Mouse (Mus musculus): Measurements from ENCODE around the gene Syt2. TPM values are rescaled to one million over a fixed set of nuclear protein-coding genes. Genes with fewer than 3 reads are reported as not detected.

Syt2 gene
- under 1 TPM in 1 of 4 experiments, not detected in 3; 0.02 TPM for total RNA-seq (2022)

DNA sequence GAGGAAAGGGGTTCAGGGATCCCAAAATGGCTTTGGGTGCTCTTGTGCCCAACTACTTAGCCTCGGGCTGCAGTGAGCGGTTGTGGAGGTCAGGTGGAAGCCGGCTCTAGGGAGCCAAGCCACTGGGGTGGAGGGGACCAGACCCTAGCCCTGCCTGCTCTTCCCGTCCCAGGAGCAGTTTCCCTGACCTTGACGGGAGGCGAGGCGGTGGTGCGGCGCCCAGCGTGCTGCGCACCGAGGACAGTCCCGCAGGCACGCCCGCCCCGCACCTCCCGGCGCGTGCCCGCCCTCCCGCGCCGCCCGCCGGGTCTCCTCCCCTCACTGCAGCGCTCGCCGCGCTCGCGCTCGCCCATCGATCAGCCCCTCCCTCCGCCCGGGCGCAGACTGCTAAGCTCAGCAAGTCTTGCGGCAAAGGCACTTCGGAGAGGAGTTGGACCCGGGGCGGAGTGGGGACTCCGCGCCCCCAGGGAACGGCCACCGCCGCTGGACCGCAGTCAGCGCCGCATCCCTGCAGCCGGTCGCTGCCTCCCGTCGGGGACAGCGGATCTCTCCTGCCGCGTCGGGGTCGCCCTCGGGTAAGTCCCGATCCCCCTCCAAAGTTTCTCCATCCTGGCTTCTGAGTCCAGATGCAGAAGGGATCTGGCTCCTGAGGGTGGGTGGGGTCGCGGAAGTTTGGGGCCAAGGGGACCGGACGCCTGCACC is at the start of gene Syt2:
Gene Syt2 (plus strand): TSS at position 417 of the 702 bp plus-strand sequence.
- no peak for DNase-seq (ENCODE audit: low spot score in 2 of 2)

GRCm38 (mm10) chr1:134597339-134598054 is 49.0 kb upstream of the Syt2 start:
- no peak for DNase-seq (ENCODE audit: low spot score in 2 of 2)

- DNase-seq (ENCODE audit: low spot score in 2 of 2) = no peak
Measured at GRCm38 (mm10) chr1:134604086-134604485, 42.4 kb upstream of the Syt2 start.

DNA sequence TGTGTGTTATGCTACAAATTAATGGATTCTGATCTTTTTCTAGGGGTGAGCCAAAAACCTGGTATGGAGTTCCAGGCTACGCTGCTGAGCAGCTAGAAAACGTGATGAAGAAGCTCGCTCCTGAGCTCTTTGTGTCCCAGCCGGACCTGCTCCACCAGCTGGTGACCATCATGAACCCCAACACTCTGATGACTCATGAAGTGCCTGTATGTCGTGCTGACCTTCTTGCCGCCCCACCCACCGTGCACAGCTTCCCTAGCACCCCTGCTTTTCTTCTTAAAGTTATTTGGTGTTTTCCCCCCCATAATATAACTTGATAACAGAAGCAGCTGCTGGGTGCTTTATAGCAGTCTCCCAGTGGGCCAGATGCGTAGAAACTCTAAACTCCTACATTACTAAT is 40.8 kb upstream of the Syt2 start:
- DNase-seq (ENCODE audit: low spot score in 2 of 2) = no peak

DNA sequence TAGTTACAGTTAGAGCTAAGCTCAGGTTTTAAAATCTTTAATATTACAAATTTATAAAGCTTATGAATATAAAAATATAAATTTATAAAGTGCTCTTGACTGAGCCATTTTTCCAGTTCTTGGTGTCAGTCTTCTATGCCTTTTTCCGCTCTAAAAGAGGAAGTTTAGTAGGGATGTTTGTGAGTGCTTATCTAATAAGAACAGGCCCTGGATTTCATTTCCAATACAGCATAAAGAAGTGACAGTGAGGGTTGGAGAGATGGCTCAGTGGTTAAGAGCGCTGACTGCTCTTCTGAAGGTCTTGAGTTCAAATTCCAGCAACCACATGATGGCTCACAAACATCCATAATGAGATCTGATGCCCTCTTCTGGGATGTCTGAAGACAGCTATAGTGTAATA is 40.1 kb upstream of the Syt2 start:
- no peak for DNase-seq (ENCODE audit: low spot score in 2 of 2)

- DNase-seq (ENCODE audit: low spot score in 2 of 2) = no peak
Measured at GRCm38 (mm10) chr1:134607279-134607678, 39.2 kb upstream of the Syt2 start.

- DNase-seq (ENCODE audit: low spot score in 2 of 2) = no peak
Measured at GRCm38 (mm10) chr1:134609172-134609571, 37.3 kb upstream of the Syt2 start.

DNA sequence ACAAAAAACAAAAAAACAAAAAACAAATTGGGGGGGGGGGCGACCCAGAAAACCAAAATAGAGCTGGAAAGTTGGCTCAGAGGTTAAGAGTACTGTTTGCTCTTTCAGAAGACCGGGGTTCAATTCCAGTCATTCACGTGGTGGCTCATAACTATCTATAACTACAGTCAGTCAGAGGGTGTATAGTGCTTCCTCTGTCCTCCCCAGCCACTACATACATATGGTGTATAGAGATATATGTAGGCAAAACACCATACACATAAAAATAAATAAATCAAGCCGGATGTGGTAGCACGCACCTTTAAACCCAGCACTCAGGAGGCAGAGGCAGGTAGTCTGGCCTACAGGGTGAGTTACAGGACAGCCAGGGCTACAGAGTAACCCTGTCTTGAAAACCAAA is 31.9 kb upstream of the Syt2 start:
- DNase-seq (ENCODE audit: low spot score in 2 of 2) = no peak

DNA sequence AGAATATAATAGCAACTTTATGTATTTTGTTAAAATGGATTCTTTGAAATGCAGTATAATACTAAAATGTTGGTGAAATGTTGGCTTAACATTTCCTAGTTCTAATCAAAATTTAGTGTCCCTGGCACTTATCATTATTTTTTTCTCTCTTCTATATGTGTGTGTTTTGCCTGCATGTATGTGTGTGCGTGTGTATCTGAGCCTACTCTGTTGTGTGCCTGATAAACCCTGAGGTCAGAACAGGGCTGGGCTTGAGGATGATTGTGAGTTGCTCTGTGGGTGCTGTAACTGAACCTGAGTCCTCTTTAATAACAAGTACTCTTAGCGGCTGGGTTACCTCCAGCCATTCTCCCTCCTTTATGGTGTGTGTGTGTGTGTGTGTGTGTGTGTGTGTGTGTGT is 31.5 kb upstream of the Syt2 start:
- DNase-seq (ENCODE audit: low spot score in 2 of 2) = no peak

DNA sequence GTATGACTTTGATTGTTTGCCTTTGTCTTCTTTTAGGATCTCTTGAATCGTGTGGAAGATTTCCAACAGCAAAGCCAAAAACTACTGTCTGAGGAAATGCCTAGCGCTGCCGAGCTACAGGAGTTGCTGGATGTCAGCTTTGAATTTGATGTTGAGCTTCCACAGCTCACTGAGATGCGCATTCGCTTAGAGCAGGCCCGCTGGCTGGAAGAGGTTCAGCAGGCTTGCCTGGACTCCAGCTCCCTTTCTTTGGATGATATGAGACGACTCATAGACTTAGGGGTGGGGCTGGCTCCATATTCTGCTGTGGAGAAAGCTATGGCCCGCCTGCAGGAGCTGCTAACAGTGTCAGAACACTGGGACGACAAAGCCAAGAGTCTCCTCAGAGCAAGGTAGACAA is 28.8 kb upstream of the Syt2 start:
- DNase-seq (ENCODE audit: low spot score in 2 of 2) = no peak

GRCm38 (mm10) chr1:134625325-134625724 is 21.2 kb upstream of the Syt2 start:
- DNase-seq (ENCODE audit: low spot score in 2 of 2) = no peak

DNA sequence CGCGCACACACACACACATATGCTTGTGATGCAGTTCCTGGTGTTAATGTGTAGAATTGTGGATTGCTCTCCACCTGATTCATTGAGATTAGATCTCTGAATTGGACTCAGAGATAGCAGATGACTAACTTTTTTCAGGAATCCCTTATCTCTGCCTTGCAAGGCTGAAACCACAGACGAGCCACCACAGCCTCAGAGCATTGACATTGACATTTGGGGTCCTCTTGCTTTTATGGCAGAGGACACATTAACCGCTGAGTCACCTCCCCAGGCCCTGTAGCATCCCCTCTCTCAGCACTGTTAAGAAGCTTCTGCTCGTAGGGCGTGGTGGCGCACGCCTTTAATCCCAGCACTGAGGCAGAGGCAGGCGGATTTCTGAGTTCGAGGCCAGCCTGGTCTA is 17.0 kb upstream of the Syt2 start:
- no peak for DNase-seq (ENCODE audit: low spot score in 2 of 2)

GRCm38 (mm10) chr1:134634296-134634695 is 12.2 kb upstream of the Syt2 start:
- DNase-seq (ENCODE audit: low spot score in 2 of 2) = no peak

- no peak for DNase-seq (ENCODE audit: low spot score in 2 of 2)
Measured at GRCm38 (mm10) chr1:134636245-134636644, 10.2 kb upstream of the Syt2 start.

DNA sequence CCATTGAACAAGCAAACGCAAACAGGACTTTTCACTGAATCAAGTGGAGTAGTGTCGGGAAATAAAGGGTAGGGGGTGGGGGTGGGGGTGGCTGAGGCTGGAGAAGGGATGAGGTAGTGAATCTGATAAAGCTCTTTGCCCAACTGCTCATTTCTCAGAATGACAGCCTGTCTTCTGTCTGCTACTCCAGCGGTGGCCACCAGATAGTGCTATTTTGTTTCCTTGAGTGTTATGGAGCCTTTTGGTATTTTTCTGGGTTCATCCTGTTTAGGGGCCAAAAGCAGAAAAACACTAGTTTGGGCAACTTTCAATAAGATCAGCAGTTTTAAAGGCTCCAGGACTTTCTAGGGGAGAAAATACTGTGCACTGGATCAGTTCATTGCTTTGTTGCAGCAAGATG is 9.8 kb upstream of the Syt2 start:
- no peak for DNase-seq (ENCODE audit: low spot score in 2 of 2)

DNA sequence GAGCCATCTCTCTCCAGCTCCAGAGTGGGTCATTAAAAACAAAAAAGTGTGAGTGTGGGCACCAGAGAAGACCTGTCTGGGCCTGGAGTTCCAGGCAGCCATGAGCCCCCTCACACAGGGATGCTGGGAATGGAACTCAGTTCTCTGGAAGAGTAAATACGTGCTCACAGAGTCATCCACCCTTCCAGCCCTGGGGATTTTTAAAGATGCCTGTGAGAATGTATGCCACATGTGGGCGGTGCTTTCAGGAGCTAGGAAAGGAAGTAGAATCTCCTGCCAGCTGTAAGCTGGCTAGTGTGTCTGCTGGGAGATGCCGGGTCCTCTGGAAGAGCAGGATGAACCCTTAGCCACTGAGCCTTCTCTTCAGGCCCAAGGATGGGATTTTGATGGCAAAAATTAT is 8.4 kb upstream of the Syt2 start:
- DNase-seq (ENCODE audit: low spot score in 2 of 2) = no peak

DNA sequence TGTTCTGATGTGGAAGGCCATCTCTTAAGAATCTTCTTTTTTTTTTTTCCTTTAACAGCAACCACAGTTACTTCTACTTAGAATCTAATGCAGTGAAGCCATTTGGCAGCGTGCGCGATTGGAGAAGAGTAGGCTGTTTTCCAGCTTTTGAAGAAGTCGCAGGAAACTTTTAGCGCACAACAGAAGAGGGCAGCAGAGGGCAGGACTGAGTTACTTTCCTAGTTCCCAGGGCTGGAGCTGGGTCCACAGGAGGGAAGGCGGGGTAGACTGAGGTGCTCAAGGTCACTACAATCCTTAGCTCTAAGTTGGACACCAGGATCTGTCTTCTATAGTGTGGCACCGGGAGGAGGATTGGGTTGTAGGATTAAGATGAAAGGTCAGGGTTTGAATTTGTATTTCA is 8.0 kb upstream of the Syt2 start:
- DNase-seq (ENCODE audit: low spot score in 2 of 2) = no peak

DNA sequence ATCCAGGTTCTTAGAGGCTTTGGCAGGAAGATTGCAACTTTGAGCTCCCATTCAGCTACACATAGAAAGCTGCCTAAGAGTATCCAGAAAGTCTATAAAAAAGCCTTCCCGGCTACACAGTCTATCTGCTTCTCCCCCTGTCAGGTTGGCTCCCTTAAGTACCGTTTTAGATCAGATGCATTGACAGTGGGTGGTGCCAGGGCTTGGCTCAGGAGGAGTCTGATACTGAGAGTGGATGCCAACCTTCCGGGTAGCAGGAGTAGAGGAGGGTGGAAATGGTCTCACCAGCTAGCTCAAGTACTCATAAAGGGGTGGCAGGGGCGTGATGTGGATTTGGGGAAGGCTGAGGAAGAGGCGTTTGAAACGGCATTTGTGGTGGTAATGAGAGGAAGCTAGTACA is 7.0 kb upstream of the Syt2 start:
- DNase-seq (ENCODE audit: low spot score in 2 of 2) = no peak

- DNase-seq (ENCODE audit: low spot score in 2 of 2) = no peak
Measured at GRCm38 (mm10) chr1:134641507-134641906, 5.0 kb upstream of the Syt2 start.

GRCm38 (mm10) chr1:134643702-134644101 is 2.8 kb upstream of the Syt2 start:
- no peak for DNase-seq (ENCODE audit: low spot score in 2 of 2)

DNA sequence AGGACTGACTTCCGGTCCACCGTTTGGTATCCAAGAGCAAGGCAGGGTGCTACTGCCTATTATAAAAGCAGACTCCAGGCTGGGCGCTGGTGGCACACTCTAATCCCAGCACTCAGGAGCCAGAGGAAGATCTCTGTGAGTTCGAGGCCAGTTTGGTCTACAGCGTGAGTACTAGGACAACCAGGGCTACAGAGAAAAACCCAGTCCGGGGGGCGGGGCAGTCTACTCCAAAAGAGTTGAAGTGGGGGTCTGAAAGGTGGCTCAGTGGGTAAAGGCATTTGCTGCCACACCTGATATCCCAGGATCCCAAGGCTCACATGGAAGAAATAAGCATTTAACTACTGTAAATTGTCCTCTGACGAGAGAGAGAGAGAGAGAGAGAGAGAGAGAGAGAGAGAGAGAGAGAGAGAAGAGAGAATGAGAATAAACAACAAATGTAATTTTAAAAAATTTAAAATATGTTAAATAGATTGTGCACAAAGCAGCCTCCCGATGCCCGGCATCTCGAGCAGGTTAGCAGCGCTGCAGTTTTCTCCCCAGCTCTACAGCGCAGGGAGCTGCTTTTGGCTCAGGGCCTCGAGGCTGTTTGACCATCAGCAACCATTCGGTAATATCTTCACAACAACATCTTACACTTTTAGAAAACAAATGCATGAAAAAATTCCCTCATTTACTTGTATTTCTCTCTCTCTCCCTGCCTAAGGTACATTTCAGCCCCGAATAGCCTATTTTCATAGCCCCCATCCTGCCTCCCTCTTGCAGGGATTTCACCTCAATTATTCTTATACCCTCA is 873 bp upstream of the Syt2 start:
- DNase-seq (ENCODE audit: low spot score in 2 of 2) = no peak

DNA sequence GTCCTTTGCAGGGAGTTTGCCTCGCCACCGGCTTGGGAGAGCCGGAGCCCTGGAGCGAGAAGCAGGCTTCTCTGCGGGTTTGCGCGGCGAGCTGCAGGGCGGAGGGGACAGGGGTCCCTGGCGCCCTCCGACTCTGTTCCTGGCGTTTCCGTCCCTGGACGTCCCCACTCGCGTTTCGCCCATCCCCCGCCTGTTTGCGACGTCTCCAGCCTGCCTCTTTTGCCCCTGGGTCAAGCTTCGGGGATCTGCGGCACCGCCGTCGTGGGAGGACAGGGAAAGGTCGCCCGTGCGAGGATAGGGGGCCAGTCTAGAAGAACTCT is 446 bp downstream of the Syt2 start:
- no peak for DNase-seq (ENCODE audit: low spot score in 2 of 2)

DNA sequence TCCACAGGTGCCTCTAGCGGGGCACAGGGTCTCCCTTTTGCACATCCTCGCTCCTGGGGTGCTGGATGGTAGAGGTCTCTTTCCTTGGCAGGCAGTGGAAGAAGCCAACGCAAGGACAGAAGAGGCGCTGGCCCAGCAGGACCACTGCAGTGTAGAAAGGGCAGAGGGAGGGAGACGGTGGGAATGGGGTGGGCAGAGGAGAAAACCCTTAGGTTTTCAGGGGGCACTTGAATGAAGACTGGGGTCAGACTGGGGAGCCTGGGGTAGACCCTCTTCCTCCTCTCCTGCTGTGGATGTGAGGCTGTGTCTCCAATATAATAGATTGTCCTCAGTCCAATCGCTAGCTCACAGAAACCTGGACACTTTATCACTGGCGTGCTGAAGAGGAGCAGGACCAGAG is 1.1 kb downstream of the Syt2 start:
- no peak for DNase-seq (ENCODE audit: low spot score in 2 of 2)

Measured in gastrocnemius, adult 8-10 months (tissue).